Mouse (Mus musculus): Measurements from ENCODE around the gene Herc1. TPM values are rescaled to one million over a fixed set of nuclear protein-coding genes. Genes with fewer than 3 reads are reported as not detected.

Gene Herc1
- polyA plus RNA-seq, 1 experiment from 2014 or later = 12.6 TPM

DNA sequence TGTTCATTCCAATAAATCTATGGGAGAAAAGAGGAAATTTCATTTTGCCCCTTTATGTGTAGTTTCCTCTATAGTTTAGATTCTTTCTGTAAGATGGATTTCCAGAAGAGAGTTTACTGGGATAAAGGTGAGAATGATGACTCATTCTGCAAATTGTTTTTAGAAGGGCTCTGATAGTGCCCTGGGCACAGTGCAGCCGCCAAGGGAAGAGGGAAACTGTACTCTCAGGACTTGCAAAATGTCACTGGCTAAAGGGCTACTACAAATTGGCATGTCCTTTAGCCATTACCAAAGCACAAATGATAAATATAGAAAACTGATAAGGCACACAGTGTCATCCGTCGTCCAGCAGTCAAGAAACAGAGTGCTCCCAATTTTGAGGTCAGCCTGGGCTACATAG is 19.8 kb upstream of the Herc1 start:
- Histone ChIP-seq H3K27me3 (ENCODE audit: insufficient read depth, low read length) (no peaks in the 10 kb centered on the region), H3K4me3 (replicated peaks; ENCODE audit: low read depth, low read length) (no peak overlapping the region), H3K9ac (ENCODE audit: low read depth, low read length) (no peak overlapping the region), H3K9me3 (replicated peaks; ENCODE audit: low read length) (no peaks in the 10 kb centered on the region), H3K36me3 (ENCODE audit: insufficient read depth, low read length) (no peaks in the 10 kb centered on the region), H3K4me1 (replicated peaks; ENCODE audit: insufficient read depth, low read length) (no peaks in the 10 kb centered on the region), H3K27ac (no peak overlapping the region), H3K4me2 (ENCODE audit: low read length) (no peak overlapping the region)
- no peak for TF ChIP-seq CTCF (IDR thresholded peaks at IDR 0.05; ENCODE audit: low read depth)
- ATAC-seq (replicated peaks; ENCODE audit: low FRiP score, low read depth) (no peak), DNase-seq (ENCODE audit: low spot score) (no peak)
- WGBS = 66% methylated on average over 3 of the region's 3 CpGs

DNA sequence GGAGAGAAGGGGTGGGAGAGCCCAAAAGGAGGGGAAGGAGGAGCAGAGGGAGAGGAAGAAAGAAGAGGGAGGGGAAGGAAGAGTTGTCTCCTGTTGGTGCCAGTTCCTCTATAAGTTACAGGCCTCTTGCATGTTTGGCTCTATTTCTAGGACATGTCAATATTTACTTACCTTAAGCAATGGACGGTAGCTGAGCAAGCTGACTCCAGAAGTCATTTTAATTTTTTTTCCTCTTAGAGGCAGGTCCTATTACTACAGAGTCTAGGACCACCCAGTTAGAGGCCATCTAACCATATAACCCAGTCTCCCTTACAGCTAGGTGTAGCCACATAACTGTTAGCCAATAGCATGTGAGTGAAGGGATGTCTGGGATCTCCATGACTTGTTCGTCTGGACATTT is 18.7 kb upstream of the Herc1 start:
- Histone ChIP-seq H3K4me2 (ENCODE audit: low read length) (no peak overlapping the region), H3K9ac (ENCODE audit: low read depth, low read length) (no peak overlapping the region), H3K4me3 (replicated peaks; ENCODE audit: low read depth, low read length) (no peak overlapping the region), H3K4me1 (replicated peaks; ENCODE audit: insufficient read depth, low read length) (no peaks in the 10 kb centered on the region), H3K27me3 (ENCODE audit: insufficient read depth, low read length) (no peaks in the 10 kb centered on the region), H3K36me3 (ENCODE audit: insufficient read depth, low read length) (no peaks in the 10 kb centered on the region), H3K27ac (no peak overlapping the region), H3K9me3 (replicated peaks; ENCODE audit: low read length) (no peaks in the 10 kb centered on the region)
- WGBS = 69% methylated on average over 2 of the region's 2 CpGs
- no peak for TF ChIP-seq CTCF (IDR thresholded peaks at IDR 0.05; ENCODE audit: low read depth)
- ATAC-seq (replicated peaks; ENCODE audit: low FRiP score, low read depth) (no peak), DNase-seq (ENCODE audit: low spot score) (no peak)

DNA sequence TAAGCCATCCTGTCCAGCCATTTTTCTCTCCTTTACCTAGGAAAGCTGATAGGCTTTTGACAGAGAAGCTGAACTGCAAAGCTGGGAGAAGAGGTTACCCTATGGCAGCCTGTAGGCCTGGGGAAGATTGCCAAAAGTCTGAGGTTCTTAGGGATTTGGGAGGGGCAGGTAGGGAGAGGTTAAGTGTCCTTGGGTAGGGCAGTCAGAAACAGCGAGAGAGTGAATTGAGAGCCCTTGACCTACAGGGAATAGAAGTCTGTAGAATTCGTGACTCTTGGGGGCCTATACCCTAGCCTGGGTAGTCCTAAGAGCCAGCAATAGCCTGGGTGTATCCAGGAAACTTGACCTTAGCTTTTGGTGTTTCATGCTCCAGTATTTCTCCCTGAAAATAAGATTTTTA is 17.9 kb upstream of the Herc1 start:
- H3K27me3 ChIP-seq (ENCODE audit: insufficient read depth, low read length) = no peaks in the 10 kb centered on the region
- no peak overlapping the region for H3K4me3 ChIP-seq (replicated peaks; ENCODE audit: low read depth, low read length)
- TF ChIP-seq CTCF (IDR thresholded peaks at IDR 0.05; ENCODE audit: low read depth) = no peak
- H3K36me3 ChIP-seq (ENCODE audit: insufficient read depth, low read length) = no peaks in the 10 kb centered on the region
- DNase-seq (ENCODE audit: low spot score) (no peak), ATAC-seq (replicated peaks; ENCODE audit: low FRiP score, low read depth) (no peak)
- H3K4me1 ChIP-seq (replicated peaks; ENCODE audit: insufficient read depth, low read length) = no peaks in the 10 kb centered on the region
- no peak overlapping the region for H3K4me2 ChIP-seq (ENCODE audit: low read length)
- H3K9me3 ChIP-seq (replicated peaks; ENCODE audit: low read length) = no peaks in the 10 kb centered on the region
- H3K27ac ChIP-seq = no peak overlapping the region
- 84% methylated on average over 2 of the region's 2 CpGs for WGBS
- H3K9ac ChIP-seq (ENCODE audit: low read depth, low read length) = no peak overlapping the region

DNA sequence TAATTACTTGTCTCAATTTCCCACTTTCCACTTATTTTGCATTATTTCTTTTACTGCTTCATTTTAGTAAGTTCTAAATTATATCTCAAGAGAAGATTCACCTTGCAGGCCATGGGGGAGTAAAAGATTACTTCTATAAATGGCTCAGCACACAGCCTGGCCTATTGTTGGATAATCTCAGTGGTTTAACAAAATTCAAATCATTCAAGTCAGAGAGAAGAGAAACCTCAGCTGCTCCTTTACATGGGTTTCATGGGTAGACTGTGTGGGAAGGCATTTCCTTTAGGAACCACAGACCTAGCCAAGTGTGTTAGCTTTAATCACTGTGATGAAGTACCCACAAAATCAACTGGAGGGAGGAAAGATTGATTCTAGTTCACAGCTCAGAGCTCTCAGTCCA is 13.0 kb upstream of the Herc1 start:
- H3K9me3 ChIP-seq (replicated peaks; ENCODE audit: low read length) = no peaks in the 10 kb centered on the region
- no peak for ATAC-seq (replicated peaks; ENCODE audit: low FRiP score, low read depth)
- no peak for DNase-seq (ENCODE audit: low spot score)
- H3K4me2 ChIP-seq (ENCODE audit: low read length) = no peak overlapping the region
- no peak for TF ChIP-seq CTCF (IDR thresholded peaks at IDR 0.05; ENCODE audit: low read depth)
- no peaks in the 10 kb centered on the region for H3K36me3 ChIP-seq (ENCODE audit: insufficient read depth, low read length)
- H3K27me3 ChIP-seq (ENCODE audit: insufficient read depth, low read length) = no peaks in the 10 kb centered on the region
- H3K9ac ChIP-seq (ENCODE audit: low read depth, low read length) = no peak overlapping the region
- no peak overlapping the region for H3K27ac ChIP-seq
- H3K4me3 ChIP-seq (replicated peaks; ENCODE audit: low read depth, low read length) = no peak overlapping the region
- 0 out of 2 replicates have a peak, but pooled peaks cover 4% of the 10 kb centered on the region for H3K4me1 ChIP-seq (replicated peaks; ENCODE audit: insufficient read depth, low read length)

DNA sequence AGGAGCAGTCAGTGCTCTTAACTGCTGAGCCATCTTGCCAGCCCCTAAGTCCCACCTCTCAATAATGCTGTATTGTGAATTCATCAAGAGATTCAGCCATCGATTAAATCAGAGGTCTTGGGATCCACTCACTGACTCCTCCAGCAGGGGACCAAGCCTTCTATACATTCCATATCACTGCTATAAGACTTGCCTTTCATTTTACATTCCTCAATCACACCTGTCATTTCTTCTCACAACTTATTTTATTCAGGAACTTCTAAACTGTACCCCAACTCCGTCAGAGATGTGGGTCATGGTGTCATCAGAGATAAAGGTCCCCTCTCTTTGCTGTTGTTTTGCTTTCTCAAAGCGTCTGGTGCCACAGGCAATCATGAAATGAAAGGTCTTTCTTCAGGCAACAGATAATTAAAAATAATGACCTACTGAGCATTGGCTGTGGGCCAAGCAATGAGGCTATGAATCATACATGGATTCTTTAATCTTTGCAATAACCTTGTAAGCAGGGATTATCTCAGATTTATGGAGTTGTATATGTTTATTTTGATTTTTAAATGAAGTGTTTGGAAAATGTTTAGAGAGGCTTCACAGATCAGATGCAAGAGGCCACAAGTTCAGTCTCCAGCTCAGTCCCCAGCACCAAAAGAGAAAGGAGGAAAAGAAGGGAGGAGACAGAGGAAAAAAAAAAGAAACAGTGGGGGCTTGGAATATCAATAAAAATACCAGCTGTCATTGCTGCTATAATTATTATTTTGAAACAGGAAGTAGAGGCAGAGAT is 12.1 kb upstream of the Herc1 start:
- 49% methylated on average over 3 of the region's 3 CpGs for WGBS
- Histone ChIP-seq H3K27ac (no peak overlapping the region), H3K4me2 (ENCODE audit: low read length) (no peak overlapping the region), H3K9me3 (replicated peaks; ENCODE audit: low read length) (no peaks in the 10 kb centered on the region), H3K4me1 (replicated peaks; ENCODE audit: insufficient read depth, low read length) (0 out of 2 replicates have a peak, but pooled peaks cover 4% of the 10 kb centered on the region), H3K4me3 (replicated peaks; ENCODE audit: low read depth, low read length) (no peak overlapping the region), H3K27me3 (ENCODE audit: insufficient read depth, low read length) (no peaks in the 10 kb centered on the region), H3K36me3 (ENCODE audit: insufficient read depth, low read length) (no peaks in the 10 kb centered on the region), H3K9ac (ENCODE audit: low read depth, low read length) (no peak overlapping the region)
- peak; percentile 30 for DNase-seq (ENCODE audit: low spot score)
- no peak for ATAC-seq (replicated peaks; ENCODE audit: low FRiP score, low read depth)
- no peak for TF ChIP-seq CTCF (IDR thresholded peaks at IDR 0.05; ENCODE audit: low read depth)

DNA sequence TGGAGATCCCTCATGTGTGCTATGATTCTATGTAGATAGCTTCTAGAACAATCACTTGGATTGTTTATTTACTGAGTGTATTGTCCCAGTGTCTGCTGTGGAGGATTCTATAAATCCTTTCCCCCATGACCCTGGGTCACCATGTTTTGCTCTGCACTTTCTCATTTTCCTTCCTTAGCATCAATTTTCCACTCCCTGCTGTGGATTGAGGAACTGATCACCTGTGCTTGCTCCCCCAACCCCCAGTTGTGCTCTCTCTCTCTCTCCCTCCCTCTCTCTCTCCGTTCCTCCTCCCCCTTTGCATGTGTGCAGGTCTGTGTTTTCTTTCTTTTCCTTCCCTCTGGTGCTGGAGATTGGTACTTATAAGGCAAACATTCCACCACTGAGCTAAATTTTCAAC is 10.5 kb upstream of the Herc1 start:
- 69% methylated on average over 1 of the region's 1 CpGs for WGBS
- no peak overlapping the region for H3K4me2 ChIP-seq (ENCODE audit: low read length)
- 0 out of 2 replicates have a peak, but pooled peaks cover 4% of the 10 kb centered on the region for H3K4me1 ChIP-seq (replicated peaks; ENCODE audit: insufficient read depth, low read length)
- no peak for DNase-seq (ENCODE audit: low spot score)
- H3K4me3 ChIP-seq (replicated peaks; ENCODE audit: low read depth, low read length) = no peak overlapping the region
- no peaks in the 10 kb centered on the region for H3K27me3 ChIP-seq (ENCODE audit: insufficient read depth, low read length)
- H3K27ac ChIP-seq = no peak overlapping the region
- no peak overlapping the region for H3K9ac ChIP-seq (ENCODE audit: low read depth, low read length)
- no peak for ATAC-seq (replicated peaks; ENCODE audit: low FRiP score, low read depth)
- TF ChIP-seq CTCF (IDR thresholded peaks at IDR 0.05; ENCODE audit: low read depth) = no peak
- no peaks in the 10 kb centered on the region for H3K9me3 ChIP-seq (replicated peaks; ENCODE audit: low read length)
- no peaks in the 10 kb centered on the region for H3K36me3 ChIP-seq (ENCODE audit: insufficient read depth, low read length)

Measured in kidney, postnatal 0 days (tissue).